Mouse (Mus musculus) myocyte (in vitro differentiated cells): Measurements from ENCODE around the gene Olfr350.

ENCODE experiments used
- E2F4 ChIP-seq: IDR thresholded peaks from one replicate; pipeline ENCODE4 v1.6.1; 2011; ENCODE audit warnings: mild to moderate bottlenecking, control low read depth, moderate library complexity; ENCODE audit not compliant: insufficient read depth
- POLR2A ChIP-seq: IDR thresholded peaks from one replicate; pipeline ENCODE4 v1.6.1; 2011; ENCODE audit warnings: low read depth, mild to moderate bottlenecking, control low read depth, moderate library complexity; ENCODE audit not compliant: insufficient read length
- USF1 ChIP-seq: IDR thresholded peaks from one replicate; pipeline ENCODE4 v1.6.1; 2011; ENCODE audit warnings: low read depth, mild to moderate bottlenecking, control low read depth, moderate library complexity

- no peak for TF ChIP-seq USF1
- no peak for TF ChIP-seq E2F4
- TF ChIP-seq POLR2A = no peak
These were observed 29.2 kb upstream of the Olfr350 start, which contains the start of gene Olfr3 for GRCm38 (mm10) chr2:36816932-36817331.
